Mouse (Mus musculus) testis, adult 2 months (tissue): ENCODE measurements around the gene Ndufaf3.

ENCODE experiments used
- CTCF ChIP-seq: fragments of 200-500 bp; IDR thresholded peaks from 2 replicates; pipeline ENCODE4 v1.5.1; 2012; ENCODE audit warnings: low read depth, mild to moderate bottlenecking, inconsistent platforms, low read length, moderate library complexity; ENCODE audit not compliant: control insufficient read depth, insufficient read depth, insufficient replicate concordance
- POLR2A ChIP-seq: fragments of 200-500 bp; IDR thresholded peaks from 2 replicates; pipeline ENCODE4 v1.6.1; 2012; ENCODE audit warnings: low read depth, mild to moderate bottlenecking, inconsistent platforms, low read length, moderate library complexity; ENCODE audit not compliant: control insufficient read depth

- TF ChIP-seq POLR2A (no peak), CTCF (no peak)
Measured at GRCm38 (mm10) chr9:108589229-108589628, 22.0 kb upstream of the Ndufaf3 start.
